Mouse (Mus musculus): Measurements from ENCODE around the gene Eml3.

DNA sequence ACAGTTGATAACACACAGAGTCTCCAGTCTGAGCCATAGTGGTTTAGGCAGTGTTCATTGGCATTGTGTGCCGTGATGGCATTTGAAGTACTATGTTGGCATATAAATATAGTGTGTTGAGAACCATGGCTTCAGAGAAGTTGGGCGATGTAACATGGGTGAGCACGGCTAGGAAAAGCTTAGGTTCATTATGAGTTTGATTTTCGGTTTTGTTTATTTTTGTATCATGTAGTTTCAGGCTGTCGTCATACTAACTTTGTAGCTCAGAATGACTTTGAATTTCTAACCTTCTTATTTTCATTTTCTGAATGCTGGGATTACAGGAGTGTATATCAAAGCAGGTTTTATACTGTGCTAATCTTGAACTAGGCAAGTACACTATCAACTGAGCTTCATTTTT is 25.9 kb upstream of the Eml3 start:
- TF ChIP-seq CTCF (IDR thresholded peaks at IDR 0.05; ENCODE audit: low read depth) (no peak), EP300 (IDR thresholded peaks at IDR 0.05; ENCODE audit: low read depth) (no peak)

Measured in liver, postnatal 0 days (tissue).